Mouse (Mus musculus) cerebral cortex, adult 2 months (tissue): ENCODE data around the gene Fam83d.

ENCODE experiments used
- WGBS: fragments of 180-500 bp; shearing (Covaris S2); methylation state at CpG from one replicate; pipeline ENCODE4 v1.1.7; 2018; 5-methylcytosine and 5-hydroxymethylcytosine counted together

Fam83d gene

GRCm38 (mm10) chr2:158767742-158768339 lies at the start of gene Fam83d:
Gene Fam83d (plus strand): TSS chr2:158768093.
- under 1% methylated on average over 48 of the region's 48 CpGs for WGBS

DNA sequence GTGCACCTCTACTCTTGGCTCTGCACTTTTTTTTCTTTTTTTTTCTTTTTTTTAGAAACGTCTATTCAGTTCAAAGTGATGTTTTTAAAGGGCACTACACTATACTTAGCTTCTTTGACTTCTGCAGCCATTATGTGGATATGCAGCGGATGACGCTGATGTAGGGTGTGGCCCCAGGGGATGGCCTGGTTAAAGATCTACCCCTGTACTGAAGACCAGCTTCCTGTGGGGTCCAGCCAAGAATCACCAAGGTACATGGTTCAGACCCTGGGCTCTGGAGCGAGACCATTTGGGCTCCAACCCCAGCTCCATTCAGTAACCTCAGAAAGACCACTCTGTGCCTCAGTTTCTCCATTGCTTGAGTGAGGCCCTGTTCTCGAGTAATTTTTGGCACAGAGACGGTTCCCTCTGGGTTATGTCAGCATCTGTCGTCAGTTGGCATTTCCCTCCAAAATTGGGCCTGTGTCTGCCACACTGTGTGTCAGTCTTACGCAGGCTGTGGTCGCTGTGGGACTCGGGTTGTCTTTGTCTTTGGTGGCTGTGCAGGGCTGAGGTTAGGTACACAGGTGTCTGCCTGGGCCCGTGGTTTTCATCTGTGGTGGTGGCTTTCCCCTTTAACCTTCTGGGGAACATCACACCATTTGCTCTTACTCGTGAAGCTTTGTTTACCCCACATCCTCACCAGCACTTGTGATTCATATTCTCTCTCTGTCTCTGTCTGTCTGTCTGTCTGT lies 48.9 kb upstream of the Fam83d start:
- WGBS = 64% methylated on average over 12 of the region's 12 CpGs

DNA sequence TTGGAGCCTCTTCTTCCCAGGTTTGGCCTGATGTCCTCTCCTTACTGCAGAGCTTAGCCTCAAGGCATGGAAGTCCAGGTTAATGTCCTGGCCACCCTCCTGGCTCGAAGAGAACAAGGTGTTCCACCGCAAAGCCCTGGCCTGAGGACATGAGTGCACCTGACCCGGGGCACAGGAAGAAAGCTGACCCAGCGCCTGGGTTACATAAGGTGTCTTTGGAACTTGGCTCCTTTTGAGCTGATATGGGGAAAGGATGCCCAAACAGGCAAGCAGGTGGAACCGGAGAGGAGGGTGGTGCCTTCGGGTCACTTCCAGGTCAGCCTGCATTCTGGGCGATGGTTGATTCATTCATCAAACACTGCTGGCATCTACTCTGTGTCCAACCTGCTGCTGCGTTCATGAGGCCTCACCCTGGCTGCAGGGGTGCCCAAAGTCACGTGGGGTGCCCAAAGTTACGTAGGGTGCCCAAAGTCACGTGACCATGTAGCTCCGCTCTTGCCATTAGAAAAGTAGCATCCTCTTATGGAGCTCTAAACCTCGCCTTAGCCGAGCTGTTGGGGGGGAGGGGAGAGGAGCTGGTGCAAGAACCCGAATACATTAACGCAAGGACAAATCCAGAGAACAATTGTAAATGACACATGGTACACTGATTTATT lies 47.0 kb upstream of the Fam83d start:
- WGBS = 72% methylated on average over 16 of the region's 16 CpGs

- 40% methylated on average over 3 of the region's 3 CpGs for WGBS
Observed at GRCm38 (mm10) chr2:158721481-158721880, 46.4 kb upstream of the Fam83d start.

DNA sequence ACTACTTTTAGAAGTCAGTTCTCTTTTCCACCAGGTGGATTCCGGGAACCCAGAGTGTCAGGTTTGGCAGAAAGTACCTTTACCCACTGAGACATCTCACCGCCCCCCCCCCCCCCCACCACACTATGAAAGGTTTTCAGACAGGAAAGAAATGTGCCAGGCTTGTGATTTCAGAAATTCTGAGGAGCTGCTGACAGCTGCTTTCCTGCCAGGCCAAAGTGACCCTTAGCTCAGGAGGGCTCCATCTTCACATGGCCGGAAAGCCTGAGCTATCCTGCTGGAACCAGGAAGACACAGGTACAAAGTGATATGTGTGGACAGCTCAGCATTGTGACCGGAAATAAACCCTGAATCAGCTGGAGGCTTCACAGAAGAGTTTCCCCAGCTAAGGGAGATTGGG lies 45.8 kb upstream of the Fam83d start:
- WGBS = 62% methylated on average over 4 of the region's 4 CpGs

DNA sequence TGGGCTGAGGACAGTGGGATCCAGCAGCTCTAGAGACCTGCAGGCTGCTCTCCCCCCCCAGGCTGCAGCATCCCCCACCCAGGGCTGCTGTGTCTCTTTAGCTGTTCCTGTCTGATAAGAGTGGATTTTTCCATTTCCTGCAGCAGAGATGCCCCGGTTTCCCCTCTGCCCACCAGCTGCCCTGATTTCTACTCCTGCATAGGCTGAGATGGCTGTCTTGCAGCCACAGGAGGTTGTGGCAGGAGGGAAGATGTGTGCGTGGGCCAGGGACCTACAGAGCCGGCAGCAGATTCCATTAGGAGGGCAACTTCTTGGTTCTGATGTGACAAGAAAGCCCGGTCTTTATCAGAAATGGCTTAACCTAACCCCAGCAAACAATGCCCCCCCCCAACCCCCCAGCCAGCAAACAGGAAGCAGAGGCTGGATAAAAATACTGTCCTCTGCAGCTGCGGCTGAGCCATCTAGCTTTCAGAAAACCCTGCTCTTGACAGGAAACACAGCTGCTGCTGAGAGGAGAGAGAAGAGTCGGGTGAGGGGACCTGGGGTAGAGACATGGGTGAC lies 44.8 kb upstream of the Fam83d start:
- WGBS = 20% methylated on average over 6 of the region's 6 CpGs

DNA sequence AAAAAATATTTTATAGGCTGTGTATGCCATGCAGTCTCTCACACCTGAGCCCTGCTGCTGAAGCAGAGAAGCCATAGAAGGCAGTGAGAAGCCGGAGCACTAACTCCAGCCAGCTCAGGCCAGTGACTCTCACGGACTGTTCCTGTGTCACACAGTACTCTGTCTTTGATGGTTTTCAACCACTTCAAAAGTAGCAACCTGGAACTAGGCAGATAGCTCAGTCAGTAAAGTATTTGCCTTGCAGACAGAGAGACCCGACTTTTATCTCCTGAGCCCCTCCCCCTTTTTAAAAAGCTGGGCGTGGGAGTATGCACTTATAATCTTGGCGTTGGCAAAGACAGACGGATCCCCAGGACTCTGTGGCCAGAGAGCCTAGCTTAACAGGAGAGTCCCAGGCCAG lies 44.1 kb upstream of the Fam83d start:
- WGBS = 33% methylated on average over 6 of the region's 6 CpGs

- 80% methylated on average over 6 of the region's 6 CpGs for WGBS
Observed at GRCm38 (mm10) chr2:158726252-158726651, 41.6 kb upstream of the Fam83d start.

DNA sequence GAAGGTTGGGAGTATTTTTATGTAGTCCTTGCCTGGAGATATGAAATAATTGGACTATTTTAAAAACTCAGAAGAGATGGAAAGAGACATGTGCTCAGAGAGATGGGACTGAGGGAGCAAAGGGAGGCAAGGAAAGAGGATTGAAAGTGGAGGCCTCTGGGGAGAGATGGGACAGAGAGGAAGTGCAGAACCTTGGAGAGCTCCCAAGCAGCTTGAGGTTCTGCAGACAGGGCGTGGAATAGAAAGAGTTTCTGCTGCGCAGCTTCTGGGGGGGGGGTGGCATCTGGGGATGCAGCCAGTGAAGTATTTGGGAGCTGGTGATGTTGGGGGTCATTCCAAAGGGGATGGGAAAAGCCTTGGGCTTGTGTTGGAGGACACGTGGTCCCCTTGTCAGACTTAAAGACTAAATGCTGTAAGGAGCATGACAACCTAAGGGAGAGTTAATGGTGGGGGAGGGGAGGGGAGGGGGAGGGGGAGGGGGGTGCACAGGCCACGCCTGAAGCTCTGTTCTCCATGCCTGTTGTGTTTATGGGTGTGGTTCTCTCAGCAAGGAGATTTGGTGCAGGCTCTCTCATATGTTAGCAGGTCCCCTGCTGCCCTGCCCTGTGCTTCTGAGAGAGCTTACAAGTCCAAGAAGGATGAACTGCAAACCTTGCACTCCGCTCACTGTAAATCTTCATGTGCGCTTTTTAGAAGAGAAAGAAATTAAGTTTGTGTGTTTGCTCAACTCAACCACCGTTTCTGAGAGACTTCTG lies 39.7 kb upstream of the Fam83d start:
- WGBS = 53% methylated on average over 7 of the region's 7 CpGs

DNA sequence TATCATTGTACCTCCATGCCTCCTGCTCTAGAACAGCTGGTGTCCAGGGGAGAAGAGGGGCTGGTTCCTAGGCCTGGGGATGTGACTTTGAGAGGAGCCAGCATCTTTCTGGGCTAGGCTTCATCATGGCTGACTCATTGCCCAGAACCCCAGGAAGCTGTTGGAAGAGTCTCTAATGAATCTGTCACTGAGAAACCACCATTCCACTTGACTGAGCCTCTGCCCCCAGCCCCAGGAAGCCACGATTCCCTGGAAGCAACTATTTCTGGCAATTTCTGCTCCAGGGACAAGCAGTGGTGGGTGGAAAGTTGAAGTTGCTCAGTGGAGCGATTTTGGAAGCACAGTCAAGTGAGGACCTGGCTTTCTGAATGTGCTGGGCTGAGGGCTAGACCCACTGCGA lies 37.0 kb upstream of the Fam83d start:
- 25% methylated on average over 3 of the region's 3 CpGs for WGBS

DNA sequence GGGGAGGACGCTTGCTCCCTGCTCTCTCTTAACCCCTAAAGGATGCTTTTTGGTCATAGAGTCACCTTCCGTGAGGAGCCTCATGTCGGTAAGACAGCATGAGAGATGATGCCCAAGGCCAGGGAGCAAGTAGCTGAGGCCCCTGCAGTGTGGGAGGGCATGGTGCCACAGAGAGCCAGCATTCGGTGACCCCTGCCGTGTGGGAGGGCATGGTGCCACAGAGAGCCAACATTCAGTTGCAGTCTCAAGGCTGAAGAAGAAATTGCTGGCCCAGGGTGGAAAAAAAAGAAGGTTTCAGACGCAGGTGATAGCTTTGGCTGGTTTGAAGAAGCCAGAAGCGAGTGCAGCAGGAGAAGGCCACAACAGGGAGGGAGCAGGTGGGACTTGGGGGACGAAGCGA lies 35.4 kb upstream of the Fam83d start:
- WGBS = 78% methylated on average over 9 of the region's 9 CpGs

GRCm38 (mm10) chr2:158733136-158733535 lies 34.8 kb upstream of the Fam83d start:
- 64% methylated on average over 4 of the region's 4 CpGs for WGBS

DNA sequence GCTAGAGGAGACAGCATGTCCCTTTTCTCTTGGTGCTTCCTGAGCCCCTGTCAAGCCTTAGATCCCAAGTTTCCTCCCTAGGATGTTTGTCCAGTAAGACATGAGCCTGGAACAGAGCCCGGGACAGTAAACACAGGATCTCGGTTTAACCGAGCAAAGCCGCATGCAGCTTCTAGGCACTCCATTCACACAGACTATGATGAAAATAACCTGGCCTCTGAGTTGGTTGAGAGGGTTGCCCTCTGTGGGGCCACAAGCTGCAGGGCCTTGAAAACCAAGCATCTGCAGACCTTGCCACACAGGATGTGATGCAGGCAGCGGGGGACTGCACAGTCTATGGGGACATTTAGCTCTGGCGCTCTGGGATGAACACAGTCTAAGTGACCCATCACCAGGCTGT lies 34.0 kb upstream of the Fam83d start:
- WGBS = 59% methylated on average over 6 of the region's 6 CpGs

DNA sequence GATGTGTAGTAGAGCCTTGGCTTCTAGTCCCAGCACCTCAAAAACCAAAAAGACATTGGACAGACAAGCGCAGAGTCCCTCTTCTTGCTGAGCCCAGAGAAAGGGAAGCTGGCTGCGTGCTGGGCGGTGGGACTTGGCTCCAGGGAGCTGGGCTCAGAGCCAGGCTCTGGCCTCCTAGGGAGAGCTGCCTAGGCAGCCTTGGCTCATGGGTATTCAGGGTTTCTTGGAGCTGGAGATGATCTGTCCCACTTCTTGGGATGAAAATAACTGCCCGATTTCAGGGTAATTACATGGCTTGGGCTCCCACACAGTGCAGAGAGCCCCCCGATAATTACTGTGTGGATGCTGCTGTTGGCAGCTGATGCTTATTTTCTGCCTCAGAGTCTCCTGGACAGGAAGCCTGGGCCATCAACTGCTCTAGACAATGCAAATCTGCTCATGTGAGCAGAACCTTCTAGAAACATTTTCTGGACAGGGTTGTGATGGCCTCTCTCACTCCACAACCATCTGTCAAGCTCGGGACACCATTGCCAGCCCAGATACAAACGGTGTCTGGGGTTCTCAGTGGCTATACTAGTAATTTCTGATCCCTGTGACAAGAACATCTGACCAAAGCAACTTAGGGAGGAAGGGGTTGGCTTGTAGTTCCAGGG lies 33.3 kb upstream of the Fam83d start:
- WGBS = 30% methylated on average over 7 of the region's 7 CpGs

- WGBS = 79% methylated on average over 8 of the region's 8 CpGs
Observed at GRCm38 (mm10) chr2:158735340-158735739, 32.6 kb upstream of the Fam83d start.

DNA sequence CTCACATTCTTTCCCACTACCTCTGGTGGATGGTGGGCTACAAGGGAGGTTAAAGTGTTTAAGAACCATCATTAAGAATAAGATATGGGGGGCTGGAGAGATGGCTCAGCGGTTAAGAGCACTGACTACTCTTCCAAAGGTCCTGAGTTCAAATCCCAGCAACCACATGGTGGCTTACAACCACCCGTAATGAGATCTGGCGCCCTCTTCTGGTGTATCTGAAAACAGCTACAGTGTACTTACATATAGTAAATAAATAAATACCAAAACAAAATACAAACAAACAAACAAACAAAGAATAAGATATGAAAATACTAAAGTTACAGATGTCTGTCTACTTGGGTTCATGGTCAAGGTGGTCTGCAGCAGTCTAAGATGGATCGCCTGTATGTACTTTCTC lies 31.6 kb upstream of the Fam83d start:
- WGBS = 89% methylated on average over 4 of the region's 4 CpGs

DNA sequence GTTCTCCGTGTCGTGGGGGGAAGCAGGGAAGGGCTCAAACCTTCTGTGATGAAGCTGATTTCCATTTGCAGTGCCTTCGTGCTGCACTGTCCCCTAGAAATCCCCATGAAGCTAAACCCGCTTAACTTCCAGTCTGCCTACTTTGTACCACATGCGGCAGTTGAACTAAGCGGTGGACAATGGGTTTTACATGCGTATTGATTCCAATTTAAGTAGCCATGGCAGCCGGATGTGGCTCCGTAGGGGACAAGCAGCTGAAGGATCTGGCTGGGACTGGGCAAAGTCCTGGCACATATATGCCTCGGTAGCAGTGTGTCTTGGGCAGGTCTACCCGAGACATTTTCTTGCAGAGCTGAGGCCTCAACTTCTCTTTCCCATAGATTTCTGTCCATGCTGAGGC lies 29.3 kb upstream of the Fam83d start:
- 73% methylated on average over 11 of the region's 11 CpGs for WGBS

DNA sequence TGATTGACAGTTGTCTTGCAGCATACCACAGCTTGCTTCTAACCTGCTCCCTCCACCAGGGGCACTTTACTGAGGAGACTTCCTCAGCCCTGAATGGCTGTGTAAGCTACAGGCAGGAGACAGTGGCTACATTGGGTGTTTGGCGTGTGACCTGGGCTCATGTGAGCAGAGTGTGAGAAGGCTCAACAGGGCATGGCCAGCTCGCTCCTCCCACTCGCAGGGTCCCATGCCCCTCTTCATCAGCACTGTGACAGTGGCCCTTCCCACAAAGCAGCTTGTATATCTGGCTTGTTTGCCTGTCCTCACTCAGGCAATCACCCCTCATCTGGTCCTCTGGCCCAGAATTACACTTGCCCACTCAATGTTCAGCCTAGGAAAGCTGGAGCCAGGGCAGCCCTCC lies 28.8 kb upstream of the Fam83d start:
- whole genome bisulfite sequencing = 74% methylated on average over 3 of the region's 3 CpGs

- WGBS = 65% methylated on average over 9 of the region's 9 CpGs
Observed at GRCm38 (mm10) chr2:158741011-158741501, 26.8 kb upstream of the Fam83d start.

GRCm38 (mm10) chr2:158742431-158742830 lies 25.5 kb upstream of the Fam83d start:
- 79% methylated on average over 5 of the region's 5 CpGs for WGBS

- WGBS = 61% methylated on average over 11 of the region's 11 CpGs
Observed at GRCm38 (mm10) chr2:158743518-158744141, 24.3 kb upstream of the Fam83d start.
